Comparison of ENCODE assay signal across 13 mouse cellular contexts in the genomic region with DNA sequence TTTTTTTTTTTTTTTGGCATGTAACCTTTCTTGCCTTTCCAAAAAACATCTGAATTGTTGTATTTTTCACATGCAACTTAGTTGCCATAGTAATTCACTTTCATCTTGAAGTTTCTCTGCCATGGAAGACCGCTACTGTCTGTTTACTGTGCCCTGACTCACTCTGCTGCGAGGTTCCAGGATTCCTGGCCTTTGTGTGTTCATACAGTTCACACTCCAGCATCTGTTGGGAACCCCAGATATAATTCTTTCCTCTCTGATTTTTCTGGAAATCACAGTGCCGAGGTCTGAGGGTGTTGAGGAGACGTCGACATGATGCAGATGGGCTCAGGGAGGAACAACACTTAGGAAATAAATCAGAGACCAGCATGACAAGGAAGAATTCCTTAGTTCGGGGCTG.
"Had no signal": no experiment of that assay in that cellular context is flagged by ENCODE, and none has a peak within 500 bp of the region (broad histone marks: within the 10 kb centered on the region; RNA-seq: fewer than 3 reads in every experiment).

No protein-coding gene starts in this region.

- H3K36me3 ChIP-seq: lung, embryonic 15.5 days; midbrain, embryonic 15.5 days; stomach, embryonic 15.5 days had no signal

- H3K4me3 ChIP-seq: lung, embryonic 15.5 days; midbrain, embryonic 13.5 days; midbrain, embryonic 15.5 days; neural tube, embryonic 12.5 days; stomach, embryonic 15.5 days had no signal

- H3K27ac ChIP-seq: liver, embryonic 14.5 days; lung, embryonic 15.5 days; midbrain, embryonic 13.5 days; midbrain, embryonic 15.5 days; neural tube, embryonic 12.5 days; stomach, embryonic 15.5 days; stomach, postnatal 0 days had no signal

- H3K4me1 ChIP-seq: lung, embryonic 15.5 days; midbrain, embryonic 15.5 days; stomach, embryonic 15.5 days had no signal

- DNase-seq: lung, adult 18-20 months; right cerebral cortex, postnatal 14 days; thymus, adult 2 months; thymus, postnatal 25 days; thymus, postnatal 4 days had no signal

- H3K9ac ChIP-seq: liver, embryonic 14.5 days; lung, embryonic 15.5 days; midbrain, embryonic 13.5 days; midbrain, embryonic 15.5 days; neural tube, embryonic 12.5 days; stomach, embryonic 15.5 days had no signal

- H3K27me3 ChIP-seq: lung, embryonic 15.5 days; midbrain, embryonic 13.5 days; midbrain, embryonic 15.5 days; neural tube, embryonic 12.5 days; stomach, embryonic 15.5 days had no signal

- H3K4me2 ChIP-seq: lung, embryonic 15.5 days; midbrain, embryonic 11.5 days; midbrain, embryonic 13.5 days; midbrain, embryonic 15.5 days; neural tube, embryonic 12.5 days; stomach, embryonic 15.5 days had no signal

- ATAC-seq: midbrain, embryonic 13.5 days; midbrain, embryonic 15.5 days had no signal

- H3K9me3 ChIP-seq: lung, embryonic 15.5 days; midbrain, embryonic 13.5 days; midbrain, embryonic 15.5 days; neural tube, embryonic 12.5 days; stomach, embryonic 15.5 days had no signal
